Mouse (Mus musculus): ENCODE data around the gene Tpsb2.

Tpsb2 gene

GRCm38 (mm10) chr17:25366005-25366404 lies at the start of gene Tpsb2:
Tpsb2 (plus strand) TSS chr17:25366305.
- no peak for DNase-seq

DNA sequence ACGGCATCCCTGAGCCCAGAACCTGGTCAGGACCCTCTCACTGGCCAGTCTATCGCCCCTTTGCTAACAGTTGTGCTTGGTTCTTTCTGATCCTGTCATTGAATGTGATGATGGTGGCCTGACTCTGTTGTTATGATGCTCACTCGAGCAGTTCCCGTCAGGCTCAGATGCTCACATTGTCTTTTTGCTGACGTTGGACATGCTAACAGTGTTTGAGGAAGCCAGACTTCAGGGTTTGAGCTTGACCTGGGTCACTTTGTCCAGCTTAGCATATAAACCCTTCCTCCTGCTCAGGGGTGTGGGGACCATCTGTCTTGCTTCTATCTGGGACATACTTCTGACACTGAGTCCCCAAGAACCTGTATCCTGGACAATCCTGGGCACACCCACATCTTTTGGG lies 47.8 kb upstream of the Tpsb2 start, which contains the start of gene Prss29:
Gene Prss29, plus strand, starts transcription at position 301 of the 400 bp plus-strand sequence.
- DNase-seq = no peak

- DNase-seq = no peak
Observed at GRCm38 (mm10) chr17:25320819-25321218, 45.3 kb upstream of the Tpsb2 start.

GRCm38 (mm10) chr17:25322930-25323329 lies 43.2 kb upstream of the Tpsb2 start:
- no peak for DNase-seq

- DNase-seq = no peak
Observed at GRCm38 (mm10) chr17:25332321-25332720, 33.8 kb upstream of the Tpsb2 start.

- peak; percentile 52 to 56 for DNase-seq
Observed at GRCm38 (mm10) chr17:25333943-25334342, 32.2 kb upstream of the Tpsb2 start.

GRCm38 (mm10) chr17:25338218-25338617 lies 27.9 kb upstream of the Tpsb2 start:
- DNase-seq = no peak

GRCm38 (mm10) chr17:25340003-25340402 lies 26.1 kb upstream of the Tpsb2 start:
- DNase-seq = no peak

GRCm38 (mm10) chr17:25341490-25341889 lies 24.6 kb upstream of the Tpsb2 start:
- no peak for DNase-seq

- DNase-seq = no peak
Observed at GRCm38 (mm10) chr17:25345462-25345861, 20.6 kb upstream of the Tpsb2 start, which contains the start of gene Tpsab1. Tpsab1 (minus strand) TSS chr17:25345562.

DNA sequence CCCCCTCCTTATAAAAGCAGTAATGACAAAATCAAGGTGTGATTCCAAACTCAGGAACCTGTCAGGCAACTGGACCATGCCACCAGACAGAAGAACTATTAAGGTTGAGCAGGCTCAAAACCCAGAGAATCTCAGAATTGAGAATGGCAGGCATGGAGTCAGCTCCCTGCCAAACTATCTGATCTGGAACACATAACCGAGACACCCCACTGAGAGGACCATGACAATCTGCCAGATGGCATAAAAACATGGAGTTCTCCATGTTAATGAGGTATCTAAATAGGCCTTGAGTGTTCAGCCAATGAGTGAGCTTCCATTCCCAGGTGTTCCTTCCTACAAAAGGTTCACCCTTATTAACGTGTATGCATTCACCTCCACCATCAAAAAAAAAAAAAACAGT lies 4.8 kb upstream of the Tpsb2 start:
- no peak for DNase-seq

- peak; percentile 19 to 39 for DNase-seq
Observed at GRCm38 (mm10) chr17:25363726-25364125, 2.4 kb upstream of the Tpsb2 start.

DNA sequence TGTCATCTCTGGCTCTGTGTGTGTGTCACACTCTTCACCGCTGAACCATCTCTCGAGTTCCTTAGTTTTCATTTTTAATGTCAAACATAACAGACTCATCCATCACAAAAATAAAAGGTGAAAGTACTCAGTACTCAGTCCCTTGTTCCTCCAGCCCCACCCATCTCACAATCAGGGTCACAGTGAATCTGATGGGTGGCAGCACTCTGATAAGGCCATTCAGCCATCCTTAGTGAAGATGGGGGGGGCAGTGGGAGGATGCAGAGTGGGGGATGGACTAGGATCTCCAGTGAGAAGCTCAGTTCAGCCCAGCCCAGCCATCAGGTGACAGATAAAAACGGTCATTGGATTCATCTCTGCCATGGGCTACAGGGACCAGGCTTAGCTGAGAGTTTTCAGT lies 2.9 kb downstream of the Tpsb2 start, which contains the start of gene Tpsg1:
Gene Tpsg1, plus strand, starts transcription at position 301 of the 400 bp plus-strand sequence.
- no peak for DNase-seq

DNA sequence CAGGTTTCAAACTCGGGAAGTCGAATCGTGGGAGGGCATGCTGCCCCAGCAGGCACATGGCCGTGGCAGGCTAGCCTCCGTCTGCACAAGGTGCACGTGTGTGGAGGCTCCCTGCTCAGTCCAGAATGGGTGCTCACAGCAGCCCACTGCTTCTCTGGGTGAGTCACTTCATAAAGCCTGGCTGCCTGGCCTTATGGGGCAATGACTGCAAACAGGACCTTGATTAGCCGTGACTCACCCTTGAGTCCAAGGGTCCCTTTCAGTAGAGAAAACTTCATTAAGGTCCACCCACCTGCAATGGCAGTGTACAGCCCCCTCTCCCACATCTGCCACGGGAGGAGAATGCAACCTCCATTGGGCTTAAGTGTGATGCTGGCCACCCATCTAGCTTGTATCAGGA lies 6.4 kb downstream of the Tpsb2 start:
- no peak for DNase-seq

GRCm38 (mm10) chr17:25374011-25374410 lies 7.9 kb downstream of the Tpsb2 start:
- no peak for DNase-seq

DNA sequence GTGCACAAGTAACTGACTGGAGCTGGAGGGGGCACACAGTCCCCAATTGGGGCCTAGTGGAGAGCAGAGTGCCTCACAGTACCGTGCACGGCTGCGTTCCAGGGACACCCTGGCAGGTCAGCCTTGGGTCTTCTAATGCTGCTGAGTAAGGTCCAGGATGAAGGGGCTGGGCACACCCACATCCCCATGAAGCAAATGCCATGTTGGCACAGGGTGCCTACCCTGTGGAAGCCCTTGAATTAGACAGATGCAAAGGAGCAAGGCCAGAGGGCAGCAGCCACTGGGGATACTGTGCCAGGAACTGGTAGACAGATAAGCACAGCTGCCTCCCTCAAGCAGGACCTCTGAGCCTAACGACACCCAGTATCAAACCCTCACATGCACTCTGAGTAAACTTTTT lies 28.4 kb downstream of the Tpsb2 start:
- no peak for DNase-seq

GRCm38 (mm10) chr17:25397804-25398519 lies 31.9 kb downstream of the Tpsb2 start:
- peak; percentile 39 to 49 for DNase-seq

- DNase-seq = no peak
Observed at GRCm38 (mm10) chr17:25398520-25398838, 32.4 kb downstream of the Tpsb2 start.

GRCm38 (mm10) chr17:25400443-25400842 lies 34.3 kb downstream of the Tpsb2 start:
- DNase-seq = peak; percentile 26 to 29

GRCm38 (mm10) chr17:25401491-25401890 lies 35.4 kb downstream of the Tpsb2 start:
- DNase-seq = no peak

- DNase-seq = no peak
Observed at GRCm38 (mm10) chr17:25402224-25402623, 36.1 kb downstream of the Tpsb2 start.

GRCm38 (mm10) chr17:25404190-25404589 lies 38.1 kb downstream of the Tpsb2 start:
- no peak for DNase-seq

GRCm38 (mm10) chr17:25405224-25405895 lies 39.3 kb downstream of the Tpsb2 start:
- no peak for DNase-seq

- no peak for DNase-seq
Observed at GRCm38 (mm10) chr17:25406011-25406441, 39.9 kb downstream of the Tpsb2 start.
